Mouse (Mus musculus) MEL (cell line): ENCODE data around the gene Ccdc163. TPM values are rescaled to one million over a fixed set of nuclear protein-coding genes. Genes with fewer than 3 reads are reported as not detected.

Experiments used
- DNase-seq: peaks from one replicate; pipeline ENCODE4 v3.0.0; 2011; ENCODE audit warnings: low read depth, low spot score
- H3K27ac ChIP-seq: 2 replicates; pipeline ENCODE4 v1.5.1; 2012; ENCODE audit warnings: low read depth, mild to moderate bottlenecking, control low read depth, low read length, moderate library complexity; ENCODE audit not compliant: control insufficient read depth
- H3K27me3 ChIP-seq, 2 experiments: fragments of 150-350 bp in 1 of 2; sonication (generic) in 1 of 2; 2 replicates each; pipeline ENCODE4 v1.6.1; 2012; ENCODE audit warnings: low read length in 2 of 2, mild to moderate bottlenecking in 2 of 2, improper control_type of control experiment in 1 of 2, moderate library complexity in 1 of 2; ENCODE audit not compliant: insufficient read depth in 2 of 2, control insufficient read depth in 1 of 2
- H3K36me3 ChIP-seq, 2 experiments: 2 replicates each; pipeline ENCODE4 v1.6.1; 2012 to 2014; ENCODE audit warnings: low read length in 2 of 2, improper control_type of control experiment in 1 of 2, inconsistent platforms in 1 of 2, mild to moderate bottlenecking in 1 of 2; ENCODE audit not compliant: insufficient read depth in 2 of 2, control insufficient read depth in 1 of 2
- H3K4me1 ChIP-seq, 2 experiments: fragments of 150-350 bp in 1 of 2; sonication (generic) in 1 of 2; 2 replicates each; pipeline ENCODE4 v1.6.1; 2012; ENCODE audit warnings: low read length in 2 of 2, improper control_type of control experiment in 1 of 2, mild to moderate bottlenecking in 1 of 2; ENCODE audit not compliant: insufficient read depth in 2 of 2, control insufficient read depth in 1 of 2
- H3K4me3 ChIP-seq, 2 experiments: fragments of 150-350 bp in 1 of 2; sonication (generic) in 1 of 2; 2 replicates each; pipeline ENCODE4 v1.5.1; 2012; ENCODE audit warnings: low read depth in 2 of 2, low read length in 2 of 2, mild to moderate bottlenecking in 2 of 2, moderate library complexity in 2 of 2, control low read depth in 1 of 2, improper control_type of control experiment in 1 of 2; ENCODE audit not compliant: control insufficient read depth in 1 of 2, insufficient read depth in 1 of 2
- H3K79me2 ChIP-seq: 2 replicates; pipeline ENCODE4 v1.6.1; 2012; ENCODE audit warnings: mild to moderate bottlenecking, low read length, moderate library complexity; ENCODE audit not compliant: control insufficient read depth, poor library complexity, insufficient read depth
- H3K9ac ChIP-seq: 2 replicates; pipeline ENCODE4 v1.6.1; 2012; ENCODE audit warnings: low read depth, mild to moderate bottlenecking, control low read depth, low read length, moderate library complexity; ENCODE audit not compliant: control insufficient read depth, poor library complexity, severe bottlenecking
- H3K9me3 ChIP-seq: fragments of 150-350 bp; sonication (generic); replicated peaks from 2 replicates; pipeline ENCODE4 v1.6.1; 2012; ENCODE audit warnings: mild to moderate bottlenecking, low read length, improper control_type of control experiment, moderate library complexity; ENCODE audit not compliant: insufficient read depth
- CHD1 ChIP-seq: IDR thresholded peaks from 2 replicates; pipeline ENCODE4 v1.6.1; 2012; ENCODE audit warnings: low read depth, mild to moderate bottlenecking, inconsistent platforms, low read length, improper control_type of control experiment
- CHD2 ChIP-seq: IDR thresholded peaks from 2 replicates; pipeline ENCODE4 v1.6.1; 2011; ENCODE audit warnings: low read length, improper control_type of control experiment
- CTCF ChIP-seq, 3 experiments: IDR thresholded peaks in 2 of 3; conservative IDR thresholded peaks in 1 of 3; 2 replicates each; pipeline ENCODE4 v1.5.1; 2011 to 2012; ENCODE audit warnings: low read length in 3 of 3, low read depth in 2 of 3, mild to moderate bottlenecking in 2 of 3, improper control_type of control experiment in 1 of 3, inconsistent platforms in 1 of 3, mixed read lengths in 1 of 3, moderate library complexity in 1 of 3; ENCODE audit not compliant: control insufficient read depth in 1 of 3, insufficient read depth in 1 of 3, poor library complexity in 1 of 3, severe bottlenecking in 1 of 3
- ELF1 ChIP-seq: IDR thresholded peaks from 2 replicates; pipeline ENCODE4 v1.6.1; 2014; ENCODE audit warnings: low read depth, mild to moderate bottlenecking, inconsistent platforms, low read length, improper control_type of control experiment, moderate library complexity
- EP300 ChIP-seq, 2 experiments: IDR thresholded peaks; 2 replicates each; pipeline ENCODE4 v1.6.1; 2011; ENCODE audit warnings: improper control_type of control experiment in 2 of 2, low read length in 2 of 2, low read depth in 1 of 2, mild to moderate bottlenecking in 1 of 2
- ETS1 ChIP-seq: IDR thresholded peaks from 2 replicates; pipeline ENCODE4 v1.6.1; 2012; ENCODE audit warnings: low read depth, mild to moderate bottlenecking, inconsistent platforms, low read length, improper control_type of control experiment, moderate library complexity
- GATA1 ChIP-seq: IDR thresholded peaks from 2 replicates; pipeline ENCODE4 v1.6.1; 2011; ENCODE audit warnings: low read depth, low read length, improper control_type of control experiment
- KAT2A ChIP-seq: conservative IDR thresholded peaks from 2 replicates; pipeline ENCODE4 v1.6.1; 2012; ENCODE audit warnings: low read depth, low read length, improper control_type of control experiment, inconsistent platforms
- MAFK ChIP-seq: IDR thresholded peaks from 2 replicates; pipeline ENCODE4 v1.6.1; 2011; ENCODE audit warnings: low read depth, mild to moderate bottlenecking, low read length, improper control_type of control experiment, borderline replicate concordance
- MAZ ChIP-seq: IDR thresholded peaks from 2 replicates; pipeline ENCODE4 v1.6.1; 2012; ENCODE audit warnings: low read depth, mild to moderate bottlenecking, inconsistent platforms, low read length, improper control_type of control experiment
- MEF2A ChIP-seq: IDR thresholded peaks from 2 replicates; pipeline ENCODE4 v1.6.1; 2014; ENCODE audit warnings: low read depth, mild to moderate bottlenecking, inconsistent platforms, low read length, improper control_type of control experiment; ENCODE audit not compliant: poor library complexity, insufficient replicate concordance, severe bottlenecking; ENCODE audit errors: extremely low read depth
- MYC ChIP-seq: IDR thresholded peaks from 2 replicates; pipeline ENCODE4 v1.6.1; 2011; ENCODE audit warnings: low read depth, mild to moderate bottlenecking, low read length, improper control_type of control experiment, moderate library complexity
- NELFE ChIP-seq: IDR thresholded peaks from 2 replicates; pipeline ENCODE4 v1.6.1; 2011; ENCODE audit warnings: low read depth, low read length, improper control_type of control experiment
- POLR2AphosphoS2 ChIP-seq: IDR thresholded peaks from 2 replicates; pipeline ENCODE4 v1.6.1; 2011; ENCODE audit warnings: low read length, improper control_type of control experiment
- POLR2AphosphoS5 ChIP-seq: IDR thresholded peaks from 2 replicates; pipeline ENCODE4 v1.6.1; 2012; ENCODE audit warnings: low read depth, borderline replicate concordance, mild to moderate bottlenecking, inconsistent platforms, low read length, moderate library complexity, mixed read lengths
- SMC3 ChIP-seq: IDR thresholded peaks from 2 replicates; pipeline ENCODE4 v1.6.1; 2011; ENCODE audit warnings: low read depth, low read length, improper control_type of control experiment
- TBP ChIP-seq: IDR thresholded peaks from 2 replicates; pipeline ENCODE4 v1.8.0; 2011; ENCODE audit warnings: low read depth, low read length, improper control_type of control experiment
- UBTF ChIP-seq: IDR thresholded peaks from 2 replicates; pipeline ENCODE4 v1.6.1; 2012; ENCODE audit warnings: low read depth, mild to moderate bottlenecking, inconsistent platforms, low read length, improper control_type of control experiment, moderate library complexity, borderline replicate concordance; ENCODE audit not compliant: insufficient read depth
- USF2 ChIP-seq, 2 experiments: IDR thresholded peaks; 2 replicates each; pipeline ENCODE4 v1.6.1; 2011 to 2012; ENCODE audit warnings: improper control_type of control experiment in 2 of 2, low read length in 2 of 2, borderline replicate concordance in 1 of 2, inconsistent platforms in 1 of 2, low read depth in 1 of 2, mild to moderate bottlenecking in 1 of 2; ENCODE audit not compliant: insufficient read depth in 1 of 2
- ZC3H11A ChIP-seq: IDR thresholded peaks from 2 replicates; pipeline ENCODE4 v1.6.1; 2012; ENCODE audit warnings: low read depth, mild to moderate bottlenecking, inconsistent platforms, low read length, improper control_type of control experiment
- ZMIZ1 ChIP-seq: IDR thresholded peaks from 2 replicates; pipeline ENCODE4 v1.6.1; 2012; ENCODE audit warnings: low read depth, mild to moderate bottlenecking, inconsistent platforms, low read length, improper control_type of control experiment, moderate library complexity
- ZNF384 ChIP-seq: IDR thresholded peaks from 2 replicates; pipeline ENCODE4 v1.6.1; 2012; ENCODE audit warnings: low read depth, mild to moderate bottlenecking, inconsistent platforms, low read length, improper control_type of control experiment
- polyA plus RNA-seq, 2 experiments: library from polyadenylated mRNA; stranded (reverse) in 1 of 2; unstranded in 1 of 2; fragments of >175 nt in 1 of 2; fragments of >200 nt in 1 of 2; gene quantifications; 2 replicates each; pipeline versions ENCODE4 v1.2.1 to v1.2.4; 2012; ENCODE audit warnings: low replicate concordance in 2 of 2, low read depth in 1 of 2; ENCODE audit not compliant: insufficient read length in 2 of 2, insufficient read depth in 1 of 2, missing spikeins in 1 of 2
- total RNA-seq: library from RNA; depleted of rRNA; stranded (reverse); fragments of 300-350 nt; gene quantifications from 2 replicates; pipeline ENCODE4 v1.2.3, GENCODE M21; 2012

Gene Ccdc163
- total and polyA plus RNA-seq, 3 experiments = 12.3 to 26.0 TPM; not detected in 1

GRCm38 (mm10) chr4:116780541-116780940, 72.2 kb downstream of the Ccdc163 start:
- H3K27ac ChIP-seq = no peak overlapping the region
- no peaks in the 10 kb centered on the region for H3K36me3 ChIP-seq
- H3K4me1 ChIP-seq = no peaks in the 10 kb centered on the region
- no peak for TF ChIP-seq USF2 (IDR thresholded peaks at IDR 0.05; ENCODE audit: borderline replicate concordance in 1 of 2, insufficient read depth in 1 of 2, low read depth in 1 of 2, low read length in 2 of 2)
- no peak for TF ChIP-seq ETS1
- no peak for TF ChIP-seq MYC
- TF ChIP-seq MEF2A = no peak
- TF ChIP-seq MAZ = no peak
- TF ChIP-seq EP300 (IDR thresholded peaks at IDR 0.05; ENCODE audit: low read depth in 1 of 2, low read length in 2 of 2) = no peak
- no peak for TF ChIP-seq CHD2
- TF ChIP-seq CTCF (IDR thresholded peaks at IDR 0.05 in 2 of 3, conservative IDR thresholded peaks at IDR 0.05 in 1 of 3; ENCODE audit: control insufficient read depth in 1 of 3, insufficient read depth in 1 of 3, low read depth in 2 of 3, low read length in 3 of 3, poor library complexity in 1 of 3, severe bottlenecking in 1 of 3) = no peak
- no peak for TF ChIP-seq ZC3H11A
- no peak for TF ChIP-seq POLR2AphosphoS2
- TF ChIP-seq TBP = no peak
- TF ChIP-seq GATA1 = no peak
- TF ChIP-seq MAFK = no peak
- TF ChIP-seq UBTF = no peak
- no peak for TF ChIP-seq SMC3
- no peak for TF ChIP-seq POLR2AphosphoS5
- no peak for TF ChIP-seq NELFE
- TF ChIP-seq CHD1 = no peak
- TF ChIP-seq ZMIZ1 = no peak
- no peak for TF ChIP-seq ELF1
- TF ChIP-seq, all 39 proteins: peak for 0
- Histone ChIP-seq H3K79me2 (no peaks in the 10 kb centered on the region), H3K9ac (no peak overlapping the region), H3K9me3 (no peaks in the 10 kb centered on the region), H3K4me3 (no peak overlapping the region), H3K27me3 (no peaks in the 10 kb centered on the region; a peak in 1 of 4 replicates)
- DNase-seq = no peak

- no peak for DNase-seq
Measured at GRCm38 (mm10) chr4:116781366-116781765, 73.1 kb downstream of the Ccdc163 start.

More at GRCm38 (mm10) chr4:116781366-116781765, 73.1 kb downstream of the Ccdc163 start:
- no peaks in the 10 kb centered on the region for H3K4me1 ChIP-seq
- no peak overlapping the region for H3K27ac ChIP-seq
- H3K4me3 ChIP-seq = no peak overlapping the region
- no peaks in the 10 kb centered on the region for H3K9me3 ChIP-seq
- no peaks in the 10 kb centered on the region for H3K36me3 ChIP-seq
- no peaks in the 10 kb centered on the region for H3K79me2 ChIP-seq
- TF ChIP-seq KAT2A (no peak), ZNF384 (no peak), ELF1 (no peak)
- no peaks in the 10 kb centered on the region; a peak in 1 of 4 replicates for H3K27me3 ChIP-seq
- no peak overlapping the region for H3K9ac ChIP-seq
